Mouse (Mus musculus): ENCODE results near the gene Smarcd1. TPM values are rescaled to one million over a fixed set of nuclear protein-coding genes. Genes with fewer than 3 reads are reported as not detected.

Smarcd1 gene
- polyA plus RNA-seq (2016; fragmentation: Nextera tagmentation; extraction: Ambion mirVana): 25.5 and 29.3 TPM in 2 replicates

GRCm38 (mm10) chr15:99701999-99702900 is at the start of gene Smarcd1:
TSS of gene Smarcd1 (plus strand) at chr15:99702129.
- Histone ChIP-seq H3K4me1 (replicated peaks) (peaks cover 48% of the 10 kb centered on the region), H3K27me3 (replicated peaks) (peaks cover 13% of the 10 kb centered on the region), H3K36me3 (peaks cover 27% of the 10 kb centered on the region), H3K4me2 (peak within 1 kb of the TSS; percentile 67), H3K4me3 (peak within 1 kb of the TSS; percentile 79), H3K9me3 (replicated peaks) (no peaks in the 10 kb centered on the region), H3K9ac (peak within 1 kb of the TSS; percentile 90), H3K27ac (ENCODE audit: poor library complexity, severe bottlenecking) (peak within 1 kb of the TSS; percentile 96)
- under 1% methylated on average over 70 of the region's 71 CpGs for WGBS
- ATAC-seq (ENCODE audit: insufficient number of reproducible peaks, low FRiP score): peak; percentile 90

- Histone ChIP-seq H3K27me3 (replicated peaks) (peaks cover 31% of the 10 kb centered on the region), H3K9me3 (replicated peaks) (no peaks in the 10 kb centered on the region), H3K27ac (ENCODE audit: poor library complexity, severe bottlenecking) (no peak overlapping the region), H3K4me3 (peak overlapping the region; percentile 38), H3K9ac (peak overlapping the region; percentile 47; the same call in 1 of the 2 replicates), H3K36me3 (no peaks in the 10 kb centered on the region), H3K4me1 (replicated peaks) (peaks cover 32% of the 10 kb centered on the region), H3K4me2 (peak overlapping the region; percentile 75)
- WGBS: 6% methylated on average over 8 of the region's 8 CpGs
- no peak for ATAC-seq (ENCODE audit: insufficient number of reproducible peaks, low FRiP score)
These were observed 48.6 kb upstream of the Smarcd1 start for GRCm38 (mm10) chr15:99653291-99653690.

- ATAC-seq (ENCODE audit: insufficient number of reproducible peaks, low FRiP score): no peak
- H3K4me3 ChIP-seq: peak overlapping the region; percentile 38
- 6% methylated on average over 21 of the region's 21 CpGs for WGBS
- H3K27ac ChIP-seq (ENCODE audit: poor library complexity, severe bottlenecking): no peak overlapping the region
- H3K9me3 ChIP-seq (replicated peaks): 0 out of 2 replicates have a peak, but pooled peaks cover 4% of the 10 kb centered on the region
- peaks cover 31% of the 10 kb centered on the region for H3K27me3 ChIP-seq (replicated peaks)
- H3K4me2 ChIP-seq: peak overlapping the region; percentile 75
- peak overlapping the region; percentile 47; the same call in 1 of the 2 replicates for H3K9ac ChIP-seq
- peaks cover 29% of the 10 kb centered on the region for H3K4me1 ChIP-seq (replicated peaks)
- H3K36me3 ChIP-seq: no peaks in the 10 kb centered on the region
These were observed 48.1 kb upstream of the Smarcd1 start for GRCm38 (mm10) chr15:99653876-99654275.

- ATAC-seq (ENCODE audit: insufficient number of reproducible peaks, low FRiP score): no peak
- WGBS: 43% methylated on average over 9 of the region's 9 CpGs
These were observed 46.0 kb upstream of the Smarcd1 start for GRCm38 (mm10) chr15:99655956-99656355.

GRCm38 (mm10) chr15:99658437-99658836 is 43.5 kb upstream of the Smarcd1 start:
- no peak for ATAC-seq (ENCODE audit: insufficient number of reproducible peaks, low FRiP score)
- Histone ChIP-seq H3K4me3 (no peak overlapping the region), H3K4me1 (replicated peaks) (peaks cover 22% of the 10 kb centered on the region), H3K27ac (ENCODE audit: poor library complexity, severe bottlenecking) (no peak overlapping the region), H3K27me3 (replicated peaks) (peaks cover 37% of the 10 kb centered on the region), H3K9ac (no peak overlapping the region), H3K36me3 (no peaks in the 10 kb centered on the region), H3K4me2 (no peak overlapping the region), H3K9me3 (replicated peaks) (0 out of 2 replicates have a peak, but pooled peaks cover 4% of the 10 kb centered on the region)
- 37% methylated on average over 2 of the region's 2 CpGs for WGBS

More at GRCm38 (mm10) chr15:99655956-99656355, 46.0 kb upstream of the Smarcd1 start:
- Histone ChIP-seq H3K4me1 (replicated peaks) (peaks cover 12% of the 10 kb centered on the region), H3K27me3 (replicated peaks) (peaks cover 31% of the 10 kb centered on the region), H3K4me2 (no peak overlapping the region), H3K9ac (no peak overlapping the region), H3K9me3 (replicated peaks) (0 out of 2 replicates have a peak, but pooled peaks cover 4% of the 10 kb centered on the region), H3K36me3 (no peaks in the 10 kb centered on the region), H3K27ac (ENCODE audit: poor library complexity, severe bottlenecking) (no peak overlapping the region), H3K4me3 (no peak overlapping the region)

- Histone ChIP-seq H3K36me3 (no peaks in the 10 kb centered on the region), H3K4me1 (replicated peaks) (peaks cover 37% of the 10 kb centered on the region), H3K9ac (no peak overlapping the region), H3K27me3 (replicated peaks) (peaks cover 31% of the 10 kb centered on the region), H3K27ac (ENCODE audit: poor library complexity, severe bottlenecking) (no peak overlapping the region), H3K9me3 (replicated peaks) (0 out of 2 replicates have a peak, but pooled peaks cover 4% of the 10 kb centered on the region), H3K4me2 (no peak overlapping the region), H3K4me3 (no peak overlapping the region)
- 90% methylated on average over 15 of the region's 15 CpGs for WGBS
- ATAC-seq (ENCODE audit: insufficient number of reproducible peaks, low FRiP score): no peak
These were observed 40.7 kb upstream of the Smarcd1 start for GRCm38 (mm10) chr15:99661121-99661830.

- Histone ChIP-seq H3K27me3 (replicated peaks) (peaks cover 33% of the 10 kb centered on the region), H3K9ac (no peak overlapping the region), H3K4me3 (no peak overlapping the region), H3K27ac (ENCODE audit: poor library complexity, severe bottlenecking) (no peak overlapping the region), H3K36me3 (no peaks in the 10 kb centered on the region), H3K4me2 (no peak overlapping the region), H3K4me1 (replicated peaks) (peaks cover 37% of the 10 kb centered on the region), H3K9me3 (replicated peaks) (0 out of 2 replicates have a peak, but pooled peaks cover 4% of the 10 kb centered on the region)
- 8% methylated on average over 7 of the region's 7 CpGs for WGBS
- ATAC-seq (ENCODE audit: insufficient number of reproducible peaks, low FRiP score): no peak
These were observed 39.6 kb upstream of the Smarcd1 start for GRCm38 (mm10) chr15:99662371-99662770.

GRCm38 (mm10) chr15:99663964-99664599 is 37.8 kb upstream of the Smarcd1 start:
- Histone ChIP-seq H3K27me3 (replicated peaks) (peaks cover 39% of the 10 kb centered on the region), H3K9me3 (replicated peaks) (no peaks in the 10 kb centered on the region), H3K4me2 (peak overlapping the region; percentile 87), H3K27ac (ENCODE audit: poor library complexity, severe bottlenecking) (peak overlapping the region; percentile 79), H3K4me1 (replicated peaks) (peaks cover 42% of the 10 kb centered on the region), H3K4me3 (peak overlapping the region; percentile 46), H3K9ac (peak overlapping the region; percentile 51), H3K36me3 (no peaks in the 10 kb centered on the region)
- ATAC-seq (ENCODE audit: insufficient number of reproducible peaks, low FRiP score): no peak; the same call in 1 of the 2 replicates
- WGBS: 4% methylated on average over 17 of the region's 17 CpGs

GRCm38 (mm10) chr15:99664600-99665451 is 37.1 kb upstream of the Smarcd1 start:
- H3K36me3 ChIP-seq: no peaks in the 10 kb centered on the region
- peak overlapping the region; percentile 51 for H3K9ac ChIP-seq
- peaks cover 46% of the 10 kb centered on the region for H3K27me3 ChIP-seq (replicated peaks)
- peak overlapping the region; percentile 87 for H3K4me2 ChIP-seq
- WGBS: under 1% methylated on average over 41 of the region's 52 CpGs
- peak; percentile 89 for ATAC-seq (ENCODE audit: insufficient number of reproducible peaks, low FRiP score)
- H3K9me3 ChIP-seq (replicated peaks): no peaks in the 10 kb centered on the region
- peak overlapping the region; percentile 46 for H3K4me3 ChIP-seq
- H3K27ac ChIP-seq (ENCODE audit: poor library complexity, severe bottlenecking): peak overlapping the region; percentile 79
- H3K4me1 ChIP-seq (replicated peaks): peaks cover 42% of the 10 kb centered on the region

- H3K9me3 ChIP-seq (replicated peaks): no peaks in the 10 kb centered on the region
- H3K9ac ChIP-seq: no peak overlapping the region
- H3K27ac ChIP-seq (ENCODE audit: poor library complexity, severe bottlenecking): no peak overlapping the region
- no peaks in the 10 kb centered on the region for H3K36me3 ChIP-seq
- H3K27me3 ChIP-seq (replicated peaks): peaks cover 67% of the 10 kb centered on the region
- H3K4me3 ChIP-seq: no peak overlapping the region
- no peak for ATAC-seq (ENCODE audit: insufficient number of reproducible peaks, low FRiP score)
- no peak overlapping the region for H3K4me2 ChIP-seq
- H3K4me1 ChIP-seq (replicated peaks): peaks cover 46% of the 10 kb centered on the region
- 96% methylated on average over 2 of the region's 2 CpGs for WGBS
These were observed 34.4 kb upstream of the Smarcd1 start for GRCm38 (mm10) chr15:99667544-99667943.

All from heart, embryonic 12.5 days (tissue).